Mouse (Mus musculus) midbrain, embryonic 15.5 days (tissue): Measurements from ENCODE around the gene Ctnnb1. TPM values are rescaled to one million over a fixed set of nuclear protein-coding genes. Genes with fewer than 3 reads are reported as not detected.

ENCODE experiments used
- ATAC-seq: fragments of 200-750 bp; cut with Nextera tagmentation; replicated peaks from 2 replicates; pipeline ENCODE4 v1.8.0; 2017; ENCODE audit warnings: moderate TSS enrichment
- H3K27ac ChIP-seq: fragments of 300-500 bp; sonication (generic); 2 replicates; pipeline ENCODE4 v1.5.1; 2015; ENCODE audit warnings: mild to moderate bottlenecking, inconsistent platforms
- H3K27me3 ChIP-seq: fragments of 300-500 bp; sonication (generic); replicated peaks from 2 replicates; pipeline ENCODE4 v1.6.1; 2015; ENCODE audit warnings: inconsistent platforms
- H3K36me3 ChIP-seq: fragments of 300-500 bp; sonication (generic); replicated peaks from 2 replicates; pipeline ENCODE4 v1.6.1; 2015; ENCODE audit warnings: inconsistent platforms
- H3K4me1 ChIP-seq: fragments of 300-500 bp; sonication (generic); 2 replicates; pipeline ENCODE4 v1.6.1; 2015; ENCODE audit warnings: inconsistent platforms
- H3K4me2 ChIP-seq: fragments of 300-500 bp; sonication (generic); 2 replicates; pipeline ENCODE4 v1.6.1; 2015; ENCODE audit warnings: inconsistent platforms, mild to moderate bottlenecking, moderate library complexity
- H3K4me3 ChIP-seq: fragments of 300-500 bp; sonication (generic); 2 replicates; pipeline ENCODE4 v1.5.1; 2015; ENCODE audit warnings: mild to moderate bottlenecking, inconsistent platforms
- H3K9ac ChIP-seq: fragments of 300-500 bp; sonication (generic); 2 replicates; pipeline ENCODE4 v1.6.1; 2015; ENCODE audit warnings: mild to moderate bottlenecking, inconsistent platforms
- H3K9me3 ChIP-seq: fragments of 300-500 bp; sonication (generic); 2 replicates; pipeline ENCODE4 v1.6.1; 2016; ENCODE audit warnings: inconsistent platforms
- WGBS: fragments of 180-500 bp; shearing (Covaris S2); methylation state at CpG from one replicate; pipeline ENCODE4 v1.1.7; 2015; ENCODE audit warnings: mixed read lengths; 5-methylcytosine and 5-hydroxymethylcytosine counted together
- polyA plus RNA-seq: library from polyadenylated mRNA; unstranded; fragments of >200 nt; fragmentation: Nextera tagmentation; extraction: Ambion mirVana; gene quantifications from 2 replicates; pipeline ENCODE4 v1.2.1, GENCODE M21; 2015

Gene Ctnnb1
- 517 and 532 TPM in 2 replicates for polyA plus RNA-seq

DNA sequence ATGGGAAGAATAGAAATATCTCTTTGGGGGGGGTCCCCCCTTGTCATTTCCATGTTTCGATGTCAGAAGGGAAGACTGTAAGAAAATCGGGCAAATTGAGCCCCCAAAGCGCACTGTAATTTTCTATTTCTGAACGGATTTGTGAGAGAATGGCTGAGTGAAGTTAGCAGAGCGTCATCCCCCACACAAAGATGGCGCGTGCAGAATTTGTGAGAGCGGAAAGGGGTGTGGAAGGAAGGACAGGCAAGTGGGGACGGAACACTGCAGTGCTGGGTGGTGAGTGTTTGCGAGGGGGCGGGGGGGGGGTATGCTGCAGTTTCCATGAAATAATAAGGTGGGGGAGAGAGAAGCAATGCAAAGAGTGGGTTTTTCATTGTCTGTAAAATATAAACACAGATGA is at the start of gene Ctnnb1:
TSS of gene Ctnnb1 (plus strand) at position 136 of the 400 bp plus-strand sequence.
- ATAC-seq = 0 out of 2 replicates have a peak, but pooled peaks have one; percentile 44
- H3K4me3 ChIP-seq = peak within 1 kb of the TSS; percentile 30
- 34% methylated on average over 11 of the region's 11 CpGs for WGBS
- no peaks in the 10 kb centered on the region for H3K27me3 ChIP-seq
- no peaks in the 10 kb centered on the region for H3K36me3 ChIP-seq
- H3K9me3 ChIP-seq = no peaks in the 10 kb centered on the region
- peak within 1 kb of the TSS; percentile 27 for H3K9ac ChIP-seq
- H3K4me1 ChIP-seq = peaks cover 14% of the 10 kb centered on the region
- peak within 1 kb of the TSS; percentile 47 for H3K4me2 ChIP-seq
- peak within 1 kb of the TSS; percentile 82 for H3K27ac ChIP-seq

DNA sequence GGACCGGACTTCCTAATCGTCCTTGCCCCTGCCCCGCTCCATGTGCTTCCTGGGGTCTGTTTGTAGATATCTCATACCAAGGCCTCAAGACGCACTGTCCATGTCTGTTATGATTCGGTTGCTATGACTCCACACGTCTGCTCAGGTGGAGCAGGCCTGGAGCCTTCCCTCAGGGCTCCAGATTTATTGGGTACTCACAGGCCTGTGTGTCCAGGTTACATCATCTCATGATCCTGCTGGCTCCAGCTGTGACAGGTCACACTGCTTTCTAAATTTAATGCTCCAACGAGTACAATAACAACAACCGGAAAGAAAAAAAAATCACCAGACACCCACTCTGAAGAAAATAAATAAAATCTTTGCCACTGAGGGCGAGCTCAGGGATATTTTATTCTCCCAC is 48.7 kb upstream of the Ctnnb1 start:
- Histone ChIP-seq H3K9me3 (no peaks in the 10 kb centered on the region), H3K4me3 (no peak overlapping the region), H3K4me1 (no peaks in the 10 kb centered on the region), H3K4me2 (no peak overlapping the region), H3K9ac (no peak overlapping the region), H3K27ac (no peak overlapping the region), H3K36me3 (no peaks in the 10 kb centered on the region), H3K27me3 (no peaks in the 10 kb centered on the region)
- 81% methylated on average over 9 of the region's 9 CpGs for WGBS
- ATAC-seq = no peak

DNA sequence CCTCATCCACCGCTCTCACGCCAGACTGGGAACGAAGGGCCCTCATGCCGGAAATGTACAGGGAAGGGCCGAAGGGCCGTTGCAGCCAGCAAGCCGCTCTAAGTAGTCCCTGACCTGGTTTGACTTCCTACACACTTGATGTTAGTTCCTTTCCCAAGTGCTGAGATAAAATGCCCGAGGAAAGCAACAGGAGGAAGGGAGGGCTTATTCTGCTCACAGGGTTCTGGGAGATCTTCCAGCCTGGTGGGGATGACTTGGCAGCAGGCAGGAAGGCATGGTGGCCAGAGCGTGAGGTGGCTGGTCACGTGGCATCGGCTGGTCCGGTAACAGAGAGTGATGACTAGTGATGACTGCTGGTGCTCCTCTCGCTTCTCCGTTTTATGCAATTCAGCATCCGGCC is 47.9 kb upstream of the Ctnnb1 start:
- Histone ChIP-seq H3K27ac (no peak overlapping the region), H3K4me1 (no peaks in the 10 kb centered on the region), H3K9me3 (no peaks in the 10 kb centered on the region), H3K36me3 (no peaks in the 10 kb centered on the region), H3K27me3 (no peaks in the 10 kb centered on the region), H3K4me3 (no peak overlapping the region), H3K4me2 (no peak overlapping the region), H3K9ac (no peak overlapping the region)
- no peak for ATAC-seq
- WGBS = 90% methylated on average over 15 of the region's 15 CpGs

DNA sequence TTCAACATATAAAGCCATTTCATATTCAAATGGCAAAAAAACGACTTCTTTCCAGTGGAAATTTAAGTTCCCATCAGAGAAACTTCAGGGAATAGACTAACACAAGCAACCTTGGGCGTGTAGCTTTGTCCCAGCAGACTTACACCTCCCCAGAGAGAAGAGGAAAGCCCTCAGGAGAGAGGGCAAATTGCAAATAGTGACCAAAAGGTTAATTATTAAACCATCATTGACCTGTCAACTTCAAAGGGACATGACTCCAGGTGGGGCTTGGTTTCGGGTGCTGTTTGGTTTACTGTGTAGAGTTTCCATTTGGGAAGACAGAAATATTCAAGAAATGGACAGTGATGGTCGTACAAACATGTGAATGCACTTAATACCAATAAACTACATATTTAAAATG is 47.2 kb upstream of the Ctnnb1 start:
- Histone ChIP-seq H3K4me3 (no peak overlapping the region), H3K4me1 (no peaks in the 10 kb centered on the region), H3K27ac (no peak overlapping the region), H3K9me3 (no peaks in the 10 kb centered on the region), H3K9ac (no peak overlapping the region), H3K36me3 (no peaks in the 10 kb centered on the region), H3K27me3 (no peaks in the 10 kb centered on the region), H3K4me2 (no peak overlapping the region)
- 79% methylated on average over 4 of the region's 4 CpGs for WGBS
- ATAC-seq = no peak

DNA sequence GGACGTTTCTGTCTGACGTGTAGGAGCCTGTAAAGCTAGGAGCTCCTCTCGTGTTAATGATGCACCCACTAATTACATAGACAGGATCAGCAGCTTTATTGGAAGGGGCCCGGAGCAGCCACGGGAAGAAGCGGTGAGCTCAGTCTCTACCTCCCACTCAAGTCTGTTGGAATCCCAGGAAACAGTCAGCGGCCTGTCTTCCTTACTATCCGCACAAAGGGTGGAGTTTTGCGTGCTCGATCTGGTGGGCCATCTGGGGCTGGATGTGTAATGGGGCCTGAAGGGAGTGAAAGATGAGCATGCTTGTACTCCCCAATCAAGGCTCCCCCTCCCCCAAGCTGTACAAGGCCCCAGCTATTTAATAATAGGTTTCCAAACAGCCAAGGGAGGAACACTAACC is 44.3 kb upstream of the Ctnnb1 start:
- WGBS = 68% methylated on average over 10 of the region's 10 CpGs
- Histone ChIP-seq H3K27ac (no peak overlapping the region), H3K4me1 (no peaks in the 10 kb centered on the region), H3K27me3 (no peaks in the 10 kb centered on the region), H3K9ac (no peak overlapping the region), H3K4me2 (no peak overlapping the region), H3K9me3 (no peaks in the 10 kb centered on the region), H3K4me3 (no peak overlapping the region), H3K36me3 (no peaks in the 10 kb centered on the region)
- ATAC-seq = no peak

DNA sequence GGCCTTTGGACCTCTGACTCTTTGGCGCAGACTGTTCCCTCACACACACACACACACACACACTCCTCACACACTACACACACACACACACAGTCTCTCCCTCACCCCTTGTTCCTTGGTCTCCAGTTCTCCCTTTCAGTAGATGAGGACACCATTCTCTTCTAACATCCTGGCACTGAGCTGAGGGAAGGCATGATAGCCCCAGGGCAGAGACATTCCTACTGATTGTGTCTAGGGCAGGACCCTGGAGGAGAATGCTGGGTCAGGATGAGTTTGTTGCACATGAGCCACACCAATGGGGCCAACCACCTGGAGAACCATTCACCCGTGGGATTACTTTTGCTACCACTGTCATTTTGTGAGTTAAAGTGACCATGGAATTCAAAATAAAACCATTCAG is 41.4 kb upstream of the Ctnnb1 start:
- ATAC-seq = no peak
- Histone ChIP-seq H3K9ac (no peak overlapping the region), H3K4me2 (no peak overlapping the region), H3K9me3 (no peaks in the 10 kb centered on the region), H3K27ac (no peak overlapping the region), H3K4me3 (no peak overlapping the region), H3K4me1 (no peaks in the 10 kb centered on the region), H3K27me3 (no peaks in the 10 kb centered on the region), H3K36me3 (no peaks in the 10 kb centered on the region)
- 89% methylated on average over 2 of the region's 2 CpGs for WGBS

DNA sequence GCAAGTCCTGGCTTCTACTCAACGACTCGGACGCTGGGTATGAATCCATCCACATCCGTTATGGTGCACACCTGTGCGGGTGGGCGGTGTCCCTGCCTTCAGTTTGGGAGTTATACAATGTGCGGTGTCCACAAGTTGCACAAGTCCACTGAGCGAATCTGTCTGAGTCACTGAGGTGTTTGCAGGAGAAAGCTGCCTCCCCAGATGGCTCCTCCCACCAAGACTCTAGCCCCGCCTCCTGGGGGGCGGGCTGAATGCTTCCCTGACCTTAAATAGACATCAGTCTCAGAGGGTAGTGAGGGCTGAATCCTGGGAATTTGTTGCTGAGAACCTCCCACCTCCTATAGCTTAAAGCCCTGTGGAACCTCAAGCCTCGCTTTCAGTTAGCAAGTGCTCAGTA is 35.6 kb upstream of the Ctnnb1 start:
- Histone ChIP-seq H3K4me3 (no peak overlapping the region), H3K27ac (no peak overlapping the region), H3K27me3 (no peaks in the 10 kb centered on the region), H3K9me3 (no peaks in the 10 kb centered on the region), H3K9ac (no peak overlapping the region), H3K4me2 (no peak overlapping the region), H3K36me3 (no peaks in the 10 kb centered on the region), H3K4me1 (no peaks in the 10 kb centered on the region)
- no peak for ATAC-seq
- WGBS = 93% methylated on average over 11 of the region's 11 CpGs

DNA sequence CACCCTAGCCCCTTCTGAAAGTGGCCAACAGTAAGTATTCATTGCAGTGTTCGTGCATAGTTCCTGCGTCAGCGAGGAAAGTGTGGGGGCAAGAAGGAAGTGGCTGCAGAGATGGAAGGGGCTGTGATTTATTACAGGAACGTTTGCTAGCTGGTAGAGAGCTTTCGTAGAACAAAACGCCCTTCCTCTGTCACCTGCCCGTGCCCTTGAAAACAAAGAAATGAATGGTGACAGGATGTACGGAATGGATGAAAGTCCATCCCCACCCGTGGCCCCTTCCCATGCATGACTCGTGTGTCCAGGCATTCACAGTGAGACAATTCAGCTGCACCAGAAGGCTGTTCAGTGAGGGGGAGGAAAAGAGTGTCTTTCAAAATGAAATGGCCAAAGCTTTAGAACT is 35.0 kb upstream of the Ctnnb1 start:
- 78% methylated on average over 10 of the region's 10 CpGs for WGBS

DNA sequence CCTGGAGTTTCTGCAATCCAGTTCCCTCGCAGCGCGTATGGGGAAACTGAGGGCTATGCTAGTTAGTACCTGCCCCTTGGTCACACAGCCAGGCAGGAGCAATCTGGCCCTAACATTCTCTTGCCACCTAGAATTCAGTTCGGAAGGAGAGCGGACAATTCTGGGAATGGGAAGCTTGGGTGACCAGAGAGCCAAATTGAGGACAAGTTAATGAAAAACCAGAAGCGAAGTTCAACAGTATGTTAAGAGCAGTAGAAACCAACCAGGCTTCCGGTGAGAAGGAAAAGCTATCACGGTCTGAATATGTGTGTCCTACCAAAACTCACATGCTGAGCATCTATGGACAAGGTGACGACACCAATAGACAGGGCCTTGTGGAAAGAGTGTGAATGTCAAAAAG is 34.6 kb upstream of the Ctnnb1 start:
- no peaks in the 10 kb centered on the region for H3K36me3 ChIP-seq
- no peaks in the 10 kb centered on the region for H3K9me3 ChIP-seq
- H3K27me3 ChIP-seq = no peaks in the 10 kb centered on the region
- H3K27ac ChIP-seq = no peak overlapping the region
- H3K9ac ChIP-seq = no peak overlapping the region
- ATAC-seq = no peak
- WGBS = 95% methylated on average over 9 of the region's 9 CpGs
- H3K4me3 ChIP-seq = no peak overlapping the region
- H3K4me1 ChIP-seq = no peaks in the 10 kb centered on the region
- no peak overlapping the region for H3K4me2 ChIP-seq

More for the DNA sequence above, 35.0 kb upstream of the Ctnnb1 start:
- Histone ChIP-seq H3K9me3 (no peaks in the 10 kb centered on the region), H3K4me2 (no peak overlapping the region), H3K36me3 (no peaks in the 10 kb centered on the region), H3K27me3 (no peaks in the 10 kb centered on the region), H3K4me3 (no peak overlapping the region), H3K4me1 (no peaks in the 10 kb centered on the region), H3K9ac (no peak overlapping the region), H3K27ac (no peak overlapping the region)
- ATAC-seq = no peak

DNA sequence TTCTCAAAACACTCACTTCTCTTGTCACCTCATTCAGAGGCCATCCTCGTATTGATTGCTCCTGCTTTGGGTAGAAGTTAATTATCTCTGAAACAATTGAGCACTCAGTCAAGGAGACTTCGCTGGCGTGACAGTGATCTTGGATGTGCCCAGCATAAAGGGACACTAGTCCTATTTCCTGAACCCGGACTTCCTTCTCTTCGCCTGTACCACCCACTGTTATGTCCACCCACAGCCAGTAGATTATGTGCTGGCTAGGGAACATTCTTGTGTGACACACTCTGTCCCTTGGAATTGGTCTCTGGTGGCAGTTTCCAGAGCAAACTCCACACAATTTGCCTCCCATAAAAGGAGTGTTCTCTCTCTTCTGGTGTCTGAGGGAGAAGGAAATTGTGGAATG is 32.5 kb upstream of the Ctnnb1 start:
- H3K27ac ChIP-seq = no peak overlapping the region
- no peaks in the 10 kb centered on the region for H3K36me3 ChIP-seq
- H3K4me3 ChIP-seq = no peak overlapping the region
- no peak for ATAC-seq
- H3K9ac ChIP-seq = no peak overlapping the region
- H3K4me2 ChIP-seq = no peak overlapping the region
- WGBS = 52% methylated on average over 5 of the region's 5 CpGs
- no peaks in the 10 kb centered on the region for H3K4me1 ChIP-seq
- H3K9me3 ChIP-seq = no peaks in the 10 kb centered on the region
- H3K27me3 ChIP-seq = no peaks in the 10 kb centered on the region

DNA sequence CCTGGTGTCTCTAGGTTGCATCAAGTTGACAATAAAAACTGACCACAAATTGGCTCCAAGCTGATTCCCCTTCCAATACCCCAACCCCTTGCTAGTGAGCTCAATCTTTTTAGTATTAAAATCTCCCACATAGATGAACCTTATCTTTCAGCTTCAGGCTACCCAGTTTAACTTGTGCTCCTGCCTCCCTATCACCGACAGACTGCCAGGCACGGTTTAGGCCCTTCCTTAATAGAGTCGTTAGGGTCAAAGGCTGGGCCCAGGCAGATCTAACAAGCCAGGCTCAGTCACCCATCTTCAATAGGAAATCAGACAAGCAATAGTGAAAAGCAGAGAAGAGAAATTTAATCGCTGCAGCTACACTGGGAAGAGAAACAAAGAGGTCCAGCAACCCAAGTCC is 31.7 kb upstream of the Ctnnb1 start:
- no peak overlapping the region for H3K4me2 ChIP-seq
- no peaks in the 10 kb centered on the region for H3K36me3 ChIP-seq
- H3K9me3 ChIP-seq = no peaks in the 10 kb centered on the region
- no peak overlapping the region for H3K9ac ChIP-seq
- 56% methylated on average over 4 of the region's 4 CpGs for WGBS
- H3K27ac ChIP-seq = no peak overlapping the region
- ATAC-seq = no peak
- no peaks in the 10 kb centered on the region for H3K4me1 ChIP-seq
- H3K27me3 ChIP-seq = no peaks in the 10 kb centered on the region
- no peak overlapping the region for H3K4me3 ChIP-seq

DNA sequence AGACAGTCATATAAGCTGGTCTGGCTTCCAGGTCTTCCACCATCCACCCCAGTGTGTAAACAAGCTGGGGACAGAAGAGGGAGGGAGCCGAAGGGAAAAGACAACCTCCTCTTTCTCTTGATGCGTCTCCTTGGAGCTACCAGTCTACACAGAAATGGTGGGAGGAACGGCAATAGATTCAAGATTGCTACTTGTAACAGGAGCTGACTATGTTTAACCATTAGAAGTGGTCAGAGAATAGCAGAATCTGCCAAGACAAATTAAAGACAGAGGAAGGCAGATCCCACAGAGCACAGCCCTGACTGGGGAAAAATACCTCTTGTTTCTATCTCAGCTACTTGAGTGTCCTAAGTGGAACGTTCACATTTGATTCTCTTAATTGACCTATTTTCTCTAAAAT is 29.2 kb upstream of the Ctnnb1 start:
- Histone ChIP-seq H3K9me3 (no peaks in the 10 kb centered on the region), H3K27me3 (no peaks in the 10 kb centered on the region), H3K9ac (no peak overlapping the region), H3K4me1 (no peaks in the 10 kb centered on the region), H3K27ac (no peak overlapping the region), H3K4me2 (no peak overlapping the region), H3K4me3 (no peak overlapping the region), H3K36me3 (no peaks in the 10 kb centered on the region)
- ATAC-seq = no peak
- 61% methylated on average over 4 of the region's 4 CpGs for WGBS

DNA sequence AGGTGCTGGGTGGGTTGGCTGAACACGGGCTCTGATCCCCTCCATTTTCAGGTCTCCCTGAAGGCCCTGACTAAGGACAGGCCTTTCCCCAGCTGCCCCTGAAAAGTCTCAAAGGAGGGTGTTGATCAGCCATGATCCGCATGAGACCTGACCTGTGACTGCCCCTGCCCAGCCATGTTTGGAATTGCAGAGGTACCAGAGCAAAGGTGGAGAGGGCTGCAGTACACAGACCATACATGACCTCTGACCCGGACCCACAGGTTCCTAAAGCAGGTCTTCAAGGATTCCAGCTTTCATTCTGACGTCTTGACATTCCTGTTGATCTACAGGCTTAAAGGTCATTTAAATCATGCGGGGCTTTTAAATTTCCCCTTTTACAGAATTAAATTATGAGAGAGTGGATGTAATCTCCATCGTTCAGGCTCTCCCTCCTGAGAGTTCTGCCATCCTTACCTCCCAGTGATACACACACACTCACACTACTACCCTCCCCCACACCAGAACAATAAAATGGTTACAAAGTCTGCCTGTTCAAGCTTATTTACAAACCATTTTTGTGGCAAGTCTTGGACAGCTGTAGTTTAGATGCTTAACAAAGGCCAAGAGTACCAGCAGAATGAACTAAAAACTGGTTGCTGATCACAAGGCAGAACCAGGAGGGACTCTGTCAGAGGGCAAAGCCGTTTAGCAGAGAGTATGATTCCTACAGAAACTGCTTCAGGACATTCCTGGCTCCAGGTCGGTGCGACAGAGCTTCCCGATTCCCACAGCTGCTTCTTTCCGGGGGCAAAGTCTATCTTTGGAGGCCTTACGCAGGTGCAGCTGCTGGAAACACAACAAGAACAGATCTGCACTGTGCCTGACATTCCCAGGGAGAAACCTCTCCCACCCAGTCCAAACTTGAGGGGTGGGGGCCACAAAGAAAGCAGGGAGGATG is 28.4 kb upstream of the Ctnnb1 start:
- no peaks in the 10 kb centered on the region for H3K9me3 ChIP-seq
- no peak overlapping the region for H3K9ac ChIP-seq
- no peak for ATAC-seq
- no peak overlapping the region for H3K27ac ChIP-seq
- H3K27me3 ChIP-seq = no peaks in the 10 kb centered on the region
- H3K36me3 ChIP-seq = no peaks in the 10 kb centered on the region
- H3K4me2 ChIP-seq = no peak overlapping the region
- WGBS = 64% methylated on average over 12 of the region's 12 CpGs
- H3K4me3 ChIP-seq = no peak overlapping the region
- H3K4me1 ChIP-seq = no peaks in the 10 kb centered on the region
